Mouse (Mus musculus) small intestine, adult 2 months (tissue): ENCODE measurements around the gene Pde7b. TPM values are rescaled to one million over a fixed set of nuclear protein-coding genes. Genes with fewer than 3 reads are reported as not detected.

Source experiments
- H3K27ac ChIP-seq: fragments of 200-500 bp; 2 replicates; pipeline ENCODE4 v1.5.1; 2012; ENCODE audit warnings: low read depth, low read length, control low read depth, inconsistent platforms; ENCODE audit not compliant: insufficient read depth
- H3K27me3 ChIP-seq: fragments of 200-500 bp; 2 replicates; pipeline ENCODE4 v1.6.1; 2012; ENCODE audit warnings: mild to moderate bottlenecking, moderate library complexity, low read length, inconsistent platforms; ENCODE audit not compliant: control insufficient read depth, insufficient read depth
- H3K36me3 ChIP-seq: fragments of 200-500 bp; 2 replicates; pipeline ENCODE4 v1.6.1; 2012; ENCODE audit warnings: mild to moderate bottlenecking, low read length, control low read depth, inconsistent platforms; ENCODE audit not compliant: control insufficient read depth, insufficient read depth
- H3K4me1 ChIP-seq: fragments of 200-500 bp; 2 replicates; pipeline ENCODE4 v1.6.1; 2012; ENCODE audit warnings: low read length, inconsistent platforms, mixed read lengths; ENCODE audit not compliant: control insufficient read depth, insufficient read depth, insufficient read length
- H3K4me3 ChIP-seq: fragments of 200-500 bp; 2 replicates; pipeline ENCODE4 v1.5.1; 2012; ENCODE audit warnings: low read depth, mild to moderate bottlenecking, control low read depth, inconsistent platforms, low read length, moderate library complexity
- CTCF ChIP-seq: fragments of 200-500 bp; IDR thresholded peaks from 2 replicates; pipeline ENCODE4 v1.5.1; 2012; ENCODE audit warnings: low read depth, mild to moderate bottlenecking, control low read depth, inconsistent platforms, low read length, moderate library complexity, mixed read lengths; ENCODE audit not compliant: insufficient replicate concordance, insufficient read length; ENCODE audit errors: extremely low read depth
- POLR2A ChIP-seq: fragments of 200-500 bp; IDR thresholded peaks from 2 replicates; pipeline ENCODE4 v1.6.1; 2012; ENCODE audit warnings: low read depth, mild to moderate bottlenecking, control low read depth, inconsistent platforms, low read length, moderate library complexity
- WGBS: fragments of 180-500 bp; shearing (Covaris S2); methylation state at CpG from one replicate; pipeline ENCODE4 v1.1.7; 2018; 5-methylcytosine and 5-hydroxymethylcytosine counted together
- polyA plus RNA-seq: library from polyadenylated mRNA; depleted of rRNA; stranded (reverse); fragments of >200 nt; gene quantifications from 2 replicates; pipeline ENCODE4 v1.2.3, GENCODE M21; 2012

Pde7b gene
- polyA plus RNA-seq, 1 experiment = 2.7 TPM

GRCm38 (mm10) chr10:20459657-20460350, 265.1 kb downstream of the Pde7b start:
- Histone ChIP-seq H3K4me3 (no peak overlapping the region), H3K4me1 (no peaks in the 10 kb centered on the region), H3K36me3 (no peaks in the 10 kb centered on the region), H3K27ac (no peak overlapping the region), H3K27me3 (no peaks in the 10 kb centered on the region)
- 93% methylated on average over 7 of the region's 7 CpGs for WGBS
- TF ChIP-seq CTCF (no peak), POLR2A (no peak)

- 78% methylated on average over 3 of the region's 3 CpGs for WGBS
- no peak overlapping the region for H3K4me3 ChIP-seq
- H3K27ac ChIP-seq = no peak overlapping the region
- no peaks in the 10 kb centered on the region for H3K36me3 ChIP-seq
- H3K4me1 ChIP-seq = no peaks in the 10 kb centered on the region
- no peak for TF ChIP-seq CTCF
- TF ChIP-seq POLR2A = no peak
- no peaks in the 10 kb centered on the region for H3K27me3 ChIP-seq
Observed at GRCm38 (mm10) chr10:20459160-20459559, 265.7 kb downstream of the Pde7b start.

GRCm38 (mm10) chr10:20454387-20455065, 270.4 kb downstream of the Pde7b start:
- no peaks in the 10 kb centered on the region for H3K36me3 ChIP-seq
- no peaks in the 10 kb centered on the region for H3K27me3 ChIP-seq
- no peaks in the 10 kb centered on the region for H3K4me1 ChIP-seq
- WGBS = 70% methylated on average over 6 of the region's 6 CpGs
- no peak for TF ChIP-seq CTCF
- no peak for TF ChIP-seq POLR2A
- H3K27ac ChIP-seq = no peak overlapping the region
- H3K4me3 ChIP-seq = no peak overlapping the region

GRCm38 (mm10) chr10:20437428-20437827, 287.4 kb downstream of the Pde7b start:
- H3K27ac ChIP-seq = no peak overlapping the region
- H3K27me3 ChIP-seq = no peaks in the 10 kb centered on the region
- no peak overlapping the region for H3K4me3 ChIP-seq
- 81% methylated on average over 9 of the region's 9 CpGs for WGBS
- TF ChIP-seq POLR2A (no peak), CTCF (no peak)
- H3K4me1 ChIP-seq = no peaks in the 10 kb centered on the region
- no peaks in the 10 kb centered on the region for H3K36me3 ChIP-seq

- TF ChIP-seq POLR2A = no peak
- TF ChIP-seq CTCF = no peak
- Histone ChIP-seq H3K27ac (no peak overlapping the region), H3K27me3 (no peaks in the 10 kb centered on the region), H3K4me3 (no peak overlapping the region), H3K4me1 (no peaks in the 10 kb centered on the region), H3K36me3 (no peaks in the 10 kb centered on the region)
- 54% methylated on average over 2 of the region's 2 CpGs for WGBS
Observed at GRCm38 (mm10) chr10:20437021-20437420, 287.9 kb downstream of the Pde7b start.

- 92% methylated on average over 7 of the region's 7 CpGs for WGBS
- Histone ChIP-seq H3K27ac (no peak overlapping the region), H3K36me3 (no peaks in the 10 kb centered on the region), H3K4me1 (no peaks in the 10 kb centered on the region), H3K4me3 (no peak overlapping the region), H3K27me3 (no peaks in the 10 kb centered on the region)
- TF ChIP-seq POLR2A (no peak), CTCF (no peak)
Observed at GRCm38 (mm10) chr10:20435913-20436312, 289.0 kb downstream of the Pde7b start.

GRCm38 (mm10) chr10:20431336-20431735, 293.5 kb downstream of the Pde7b start:
- no peak overlapping the region for H3K27ac ChIP-seq
- WGBS = 44% methylated on average over 12 of the region's 12 CpGs
- TF ChIP-seq CTCF = no peak
- no peak for TF ChIP-seq POLR2A
- H3K4me1 ChIP-seq = no peaks in the 10 kb centered on the region
- H3K36me3 ChIP-seq = no peaks in the 10 kb centered on the region
- no peaks in the 10 kb centered on the region for H3K27me3 ChIP-seq
- H3K4me3 ChIP-seq = no peak overlapping the region
